ENCODE assay signal across 1 mouse cellular context in the genomic region with DNA sequence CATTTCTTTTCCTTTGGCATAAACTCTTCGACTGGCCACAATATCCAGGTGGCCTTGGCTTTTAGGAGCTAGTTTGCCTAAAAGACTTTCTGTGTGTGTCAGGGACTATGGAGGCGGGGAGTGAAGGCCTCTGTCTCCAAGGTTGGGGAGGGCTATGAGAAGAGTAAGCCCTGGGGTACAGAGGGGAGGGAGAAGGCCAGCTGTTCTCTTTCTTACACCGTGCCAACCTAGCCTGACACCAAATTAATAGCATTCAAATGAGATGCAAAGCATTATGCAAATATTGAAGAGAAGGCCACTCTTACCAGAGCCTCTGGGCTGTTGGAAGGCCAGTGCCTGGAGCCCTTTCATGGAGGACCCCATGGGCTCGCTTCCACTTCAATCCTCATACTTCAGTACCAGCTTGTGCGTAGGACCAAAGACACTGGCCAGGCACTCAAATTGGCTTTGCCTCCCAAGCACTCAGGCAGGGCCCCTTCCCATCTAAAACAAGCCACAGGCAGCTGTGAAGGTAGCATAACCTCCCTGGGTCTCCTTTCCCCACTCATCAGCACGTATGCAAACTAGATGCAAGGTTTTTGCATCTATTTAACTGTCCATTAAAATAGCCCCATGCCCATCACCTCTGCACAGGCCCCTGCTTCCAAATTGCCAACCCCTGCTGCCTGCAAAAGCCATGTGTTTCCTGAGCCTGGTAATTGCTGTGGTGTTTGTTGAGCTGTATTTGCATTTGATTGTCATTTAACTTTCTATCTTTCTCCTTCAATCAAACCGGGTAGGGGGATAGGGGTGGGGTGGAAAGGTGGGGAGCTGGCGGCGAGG.
TF ChIP-seq lines count a peak whose summit lies in the region.

No protein-coding gene starts in this region.

TF ChIP-seq in CH12.LX, 34 proteins besides CTCF, POLR2A, EP300 and RAD21 (continued from another document):
- TF ChIP-seq CHD2 (IDR thresholded peaks at IDR 0.05; ENCODE audit: low read length): no peak
- TF ChIP-seq GABPA (IDR thresholded peaks at IDR 0.05; ENCODE audit: insufficient replicate concordance, low read depth, low read length): no peak
